Mouse (Mus musculus) liver, embryonic 14.5 days (tissue): Measurements from ENCODE around the gene Glmp.

ENCODE experiments used
- CTCF ChIP-seq: IDR thresholded peaks from 2 replicates; pipeline ENCODE4 v1.5.1; 2016; ENCODE audit warnings: antibody characterized with exemption, low read depth, control low read depth
- EP300 ChIP-seq: IDR thresholded peaks from 2 replicates; pipeline ENCODE4 v1.6.1; 2016; ENCODE audit warnings: antibody characterized with exemption, low read depth

DNA sequence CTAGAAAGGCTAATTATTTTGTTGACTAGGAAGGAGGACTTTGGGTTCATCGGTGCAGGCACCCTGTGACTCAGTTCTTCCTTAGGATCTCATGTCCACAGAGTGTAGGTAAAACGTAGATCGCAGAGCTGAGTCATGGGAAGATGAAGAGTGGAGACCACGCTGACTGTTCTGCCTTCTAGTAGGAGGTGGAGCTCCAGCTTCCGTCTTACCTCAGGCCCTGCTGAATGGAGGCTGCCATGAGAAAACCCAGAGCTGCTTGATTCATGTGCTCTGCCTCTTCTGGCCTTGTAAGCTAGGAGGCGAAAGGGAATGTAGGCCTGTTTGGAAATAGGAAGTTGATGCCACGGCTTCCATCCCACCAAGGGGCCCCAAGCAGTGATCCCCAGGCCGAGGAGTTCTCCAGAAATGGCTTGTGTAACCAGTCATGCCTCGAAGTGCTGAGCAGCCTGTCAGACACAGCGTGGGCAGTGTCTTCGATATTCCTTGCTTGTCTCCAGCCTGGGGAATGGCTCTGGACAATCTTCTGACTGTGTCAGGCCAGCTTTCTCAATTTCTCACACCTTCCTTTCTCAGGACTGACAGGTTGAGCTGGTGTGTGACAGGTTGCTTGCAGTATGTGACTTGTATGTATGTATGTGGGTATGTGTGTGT, 12.7 kb downstream of the Glmp start:
- no peak for TF ChIP-seq CTCF
- no peak for TF ChIP-seq EP300
